Mouse (Mus musculus): ENCODE data around the gene Rnf214. TPM values are rescaled to one million over a fixed set of nuclear protein-coding genes. Genes with fewer than 3 reads are reported as not detected.
A peak's percentile ranks its signal among the peaks of the same experiment; 100 is the strongest.

Gene Rnf214
- total RNA-seq, 2 experiments from 2014 or later, result 35.6 to 39.4 TPM

- DNase-seq (ENCODE audit: low spot score in 2 of 2), result peak; percentile 52 to 58
Measured at GRCm38 (mm10) chr9:45936883-45937282, 30.2 kb upstream of the Rnf214 start.

DNA sequence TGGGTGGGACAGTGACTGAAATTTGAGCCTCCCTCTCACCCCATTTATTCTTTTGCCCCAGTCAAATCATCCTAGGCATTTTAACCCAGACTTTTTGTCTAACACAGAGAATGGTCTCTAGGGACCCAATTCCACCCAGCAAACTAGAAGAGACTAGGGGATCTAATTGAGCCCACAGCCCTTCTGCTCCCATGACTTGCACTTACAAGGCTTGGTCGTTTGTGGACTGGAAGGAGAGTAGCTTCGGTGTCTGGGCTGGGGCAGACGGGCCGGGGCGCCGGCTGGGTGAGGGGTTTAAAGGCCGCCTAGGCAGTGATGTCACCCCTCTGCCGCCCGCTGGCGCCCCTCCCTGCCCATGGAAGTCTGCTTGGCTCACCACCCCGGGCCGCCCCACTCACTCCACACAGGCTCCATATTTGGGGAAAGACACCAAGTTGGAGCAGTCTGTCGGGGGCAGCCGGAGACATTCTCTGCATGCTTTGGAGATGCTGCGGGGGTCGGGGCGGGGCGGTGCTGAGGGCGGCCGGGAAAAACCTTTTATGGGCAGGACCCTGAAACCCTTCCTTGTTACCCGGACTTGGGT, 29.0 kb upstream of the Rnf214 start, which contains the start of gene Tagln:
TSS of gene Tagln (minus strand) at position 431 of the 583 bp plus-strand sequence.
- DNase-seq (ENCODE audit: low spot score in 2 of 2), result no peak

DNA sequence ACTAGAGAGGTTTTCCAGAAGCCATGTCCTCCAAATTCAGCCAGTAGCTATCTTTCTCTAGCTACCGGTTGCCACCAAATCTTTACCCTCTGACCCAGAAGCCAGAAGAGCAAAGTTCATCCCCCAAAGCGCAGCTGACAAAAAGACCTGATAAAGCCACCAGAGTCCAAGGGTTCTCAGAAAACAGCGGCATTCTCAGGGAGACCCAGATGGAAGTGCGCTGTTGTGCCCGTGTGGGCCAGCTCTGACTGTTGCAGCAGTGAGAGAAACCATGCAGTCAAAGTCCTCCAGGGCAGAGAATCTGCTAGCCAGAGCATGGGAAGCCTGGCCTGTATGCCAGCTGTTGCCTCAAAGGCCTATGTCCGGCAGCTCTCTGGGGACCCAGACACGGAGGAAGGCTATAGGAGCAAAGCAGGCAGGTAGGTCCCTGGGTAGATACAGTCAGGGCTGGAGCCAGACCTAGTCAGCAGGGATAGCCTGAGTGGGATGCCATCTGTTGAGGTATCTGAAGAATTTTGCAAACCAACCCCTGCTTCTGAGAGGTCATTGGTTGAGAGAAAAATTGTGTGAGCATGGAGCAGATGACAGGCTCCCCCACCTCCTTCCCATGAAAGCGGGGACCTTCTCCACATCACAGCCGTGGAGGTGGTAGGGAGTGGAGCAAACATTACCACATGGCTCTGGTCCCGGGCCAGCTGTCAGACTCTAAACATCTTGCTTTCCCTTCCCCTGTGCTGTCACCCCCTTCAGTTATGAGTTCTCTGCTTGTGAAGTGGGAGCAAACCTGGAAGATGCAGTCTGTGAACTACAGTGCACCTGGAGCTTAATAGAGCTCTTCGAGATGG, 26.1 kb upstream of the Rnf214 start:
- no peak for DNase-seq (ENCODE audit: low spot score in 2 of 2)

GRCm38 (mm10) chr9:45931958-45932357, 25.2 kb upstream of the Rnf214 start:
- no peak for DNase-seq (ENCODE audit: low spot score in 2 of 2)

- no peak for DNase-seq (ENCODE audit: low spot score in 2 of 2)
Measured at GRCm38 (mm10) chr9:45929285-45929684, 22.6 kb upstream of the Rnf214 start.

DNA sequence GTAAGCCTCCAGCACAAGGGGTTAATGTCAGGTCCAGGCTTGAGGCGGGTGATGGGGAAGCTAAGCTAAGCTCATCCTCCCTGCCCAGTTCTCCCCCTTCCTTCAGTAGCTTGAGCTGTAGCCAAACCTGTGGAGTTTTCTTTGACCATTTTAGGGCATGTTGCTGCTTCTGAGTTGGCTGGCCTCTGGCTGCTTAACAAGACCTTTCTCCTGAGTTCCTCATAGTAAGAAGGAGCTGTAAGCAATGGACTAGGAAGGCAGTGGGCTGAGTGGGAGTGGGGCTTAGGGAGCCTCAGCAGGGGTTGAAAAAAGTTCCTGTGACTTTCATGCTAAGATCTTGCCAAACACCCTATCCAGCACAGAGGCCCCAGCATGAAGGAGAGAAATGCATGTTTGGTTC, 13.2 kb upstream of the Rnf214 start:
- no peak for DNase-seq (ENCODE audit: low spot score in 2 of 2)

GRCm38 (mm10) chr9:45917041-45917934, 10.6 kb upstream of the Rnf214 start:
- DNase-seq (ENCODE audit: low spot score in 2 of 2), result no peak

DNA sequence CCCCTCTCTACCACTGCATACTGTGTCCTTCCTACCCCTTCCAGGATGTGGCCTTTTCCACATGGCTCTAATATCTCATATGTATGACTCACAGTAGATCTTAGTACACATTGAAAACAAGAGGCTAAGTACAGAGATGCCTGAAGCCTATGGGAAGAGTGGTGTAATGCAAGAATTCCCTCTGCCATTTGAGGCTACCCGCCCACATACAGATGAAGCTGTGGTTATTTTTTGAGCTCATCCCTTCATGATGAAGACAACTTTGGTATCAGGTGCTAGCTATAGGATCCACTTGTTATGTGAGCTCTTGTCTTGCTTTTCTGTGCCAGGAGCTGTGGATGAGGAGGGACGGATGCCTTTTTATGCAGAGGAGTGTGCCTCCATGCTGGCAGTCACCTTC, 8.9 kb upstream of the Rnf214 start:
- DNase-seq (ENCODE audit: low spot score in 2 of 2), result no peak

GRCm38 (mm10) chr9:45911673-45912072, 5.0 kb upstream of the Rnf214 start:
- peak; percentile 61 to 70 for DNase-seq (ENCODE audit: low spot score in 2 of 2)

DNA sequence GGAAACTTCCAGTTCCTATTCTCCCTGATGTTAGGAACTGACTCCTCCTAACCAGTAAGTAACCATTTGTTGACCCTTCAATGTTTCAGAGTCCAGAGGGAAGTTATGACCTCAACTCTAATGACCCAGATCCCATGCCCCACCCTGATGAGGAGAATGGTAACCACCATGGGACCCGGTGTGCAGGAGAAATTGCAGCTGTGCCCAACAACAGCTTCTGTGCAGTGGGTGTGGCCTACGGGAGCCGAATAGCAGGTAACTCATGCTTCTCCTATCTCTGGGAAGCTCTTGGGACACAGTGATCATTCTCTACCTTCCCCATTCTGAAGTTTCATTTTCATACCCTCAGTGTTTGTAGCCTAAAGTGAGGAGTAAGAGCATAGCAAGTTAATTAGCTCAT, 4.3 kb upstream of the Rnf214 start:
- no peak for DNase-seq (ENCODE audit: low spot score in 2 of 2)

DNA sequence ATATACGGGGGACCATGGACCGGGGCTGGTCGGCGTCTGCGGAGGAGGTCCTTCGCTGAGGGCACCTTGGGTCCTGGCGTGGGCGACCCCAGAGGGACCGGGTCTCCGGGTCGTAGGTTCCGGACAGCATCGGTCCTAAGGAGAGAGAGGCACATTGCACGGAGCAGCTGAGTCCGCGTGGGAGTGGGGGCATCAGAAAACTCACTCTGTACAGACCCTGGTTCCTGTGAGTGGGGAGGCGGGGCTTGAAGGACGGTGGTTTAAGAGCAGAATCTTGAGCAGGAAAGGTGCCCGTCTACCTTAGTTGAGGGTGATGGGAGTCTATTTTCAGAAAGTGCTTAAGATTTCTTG, 342 bp upstream of the Rnf214 start:
- no peak for DNase-seq (ENCODE audit: low spot score in 2 of 2)

DNA sequence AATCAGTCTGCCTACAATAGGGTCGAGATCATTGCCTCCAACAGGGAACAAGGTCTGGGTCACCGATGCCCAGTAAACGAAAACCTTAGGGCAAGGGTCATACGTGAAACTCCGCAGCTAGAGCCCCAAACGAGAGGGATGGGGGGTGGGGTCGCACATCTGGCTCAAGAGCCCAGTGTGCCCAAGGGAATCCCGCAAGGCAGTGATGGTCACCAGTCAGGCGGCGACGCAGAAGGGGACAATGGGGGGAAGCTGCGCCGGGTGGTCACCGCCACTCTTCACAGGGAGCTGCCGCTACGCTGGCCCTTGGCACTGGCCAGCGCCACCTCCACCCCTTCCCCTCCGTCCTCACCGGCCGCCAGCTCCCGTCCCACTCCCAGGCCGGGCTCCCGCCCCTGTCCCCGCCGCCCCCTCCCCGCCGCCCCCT, 887 bp downstream of the Rnf214 start:
- DNase-seq (ENCODE audit: low spot score in 2 of 2), result no peak

DNA sequence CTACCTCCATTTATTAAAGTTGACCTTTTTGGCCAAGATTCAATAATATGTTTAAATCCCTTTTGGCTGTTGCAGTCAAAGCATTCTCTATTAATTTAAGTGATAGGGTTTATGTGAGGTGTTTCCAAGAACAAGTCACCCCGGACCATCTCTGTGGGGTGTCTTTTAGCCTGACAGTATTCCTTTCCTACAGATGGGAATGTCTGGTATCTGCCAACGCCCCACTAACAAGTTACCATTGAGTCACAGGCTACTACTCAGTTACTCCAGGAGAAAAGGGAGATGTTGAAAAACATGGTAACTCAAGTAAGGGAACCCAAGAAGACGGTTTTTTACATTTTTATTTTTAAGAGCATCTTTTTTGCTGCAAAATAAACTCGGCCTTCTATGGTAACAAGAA, 1.5 kb downstream of the Rnf214 start:
- no peak for DNase-seq (ENCODE audit: low spot score in 2 of 2)

DNA sequence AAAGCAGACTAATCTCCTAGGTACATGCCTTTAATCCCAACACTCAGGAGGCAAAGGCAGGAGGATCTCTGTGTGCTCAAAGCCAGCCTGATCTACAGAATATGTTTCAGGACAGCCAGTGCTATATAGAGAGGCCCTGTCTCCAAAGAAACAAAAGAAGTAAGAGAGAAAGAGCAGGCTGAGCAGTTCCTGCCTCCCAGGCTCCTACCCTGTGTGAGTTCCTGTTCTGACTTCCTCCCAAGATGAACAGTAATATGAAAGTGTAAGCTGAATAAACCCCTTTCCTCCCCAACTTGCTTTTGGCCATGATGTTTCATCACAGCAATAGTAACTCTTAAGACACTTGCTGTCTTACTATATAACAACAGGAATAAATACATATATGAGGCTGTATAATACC, 13.0 kb downstream of the Rnf214 start:
- no peak for DNase-seq (ENCODE audit: low spot score in 2 of 2)

GRCm38 (mm10) chr9:45877928-45878327, 28.8 kb downstream of the Rnf214 start:
- DNase-seq (ENCODE audit: low spot score in 2 of 2), result no peak

- no peak for DNase-seq (ENCODE audit: low spot score in 2 of 2)
Measured at GRCm38 (mm10) chr9:45870265-45870664, 36.4 kb downstream of the Rnf214 start.

- DNase-seq (ENCODE audit: low spot score in 2 of 2), result no peak
Measured at GRCm38 (mm10) chr9:45869181-45869580, 37.5 kb downstream of the Rnf214 start.

- no peak for DNase-seq (ENCODE audit: low spot score in 2 of 2)
Measured at GRCm38 (mm10) chr9:45861813-45862212, 44.9 kb downstream of the Rnf214 start.

- DNase-seq (ENCODE audit: low spot score in 2 of 2), result no peak
Measured at GRCm38 (mm10) chr9:45859364-45859763, 47.3 kb downstream of the Rnf214 start.

DNA sequence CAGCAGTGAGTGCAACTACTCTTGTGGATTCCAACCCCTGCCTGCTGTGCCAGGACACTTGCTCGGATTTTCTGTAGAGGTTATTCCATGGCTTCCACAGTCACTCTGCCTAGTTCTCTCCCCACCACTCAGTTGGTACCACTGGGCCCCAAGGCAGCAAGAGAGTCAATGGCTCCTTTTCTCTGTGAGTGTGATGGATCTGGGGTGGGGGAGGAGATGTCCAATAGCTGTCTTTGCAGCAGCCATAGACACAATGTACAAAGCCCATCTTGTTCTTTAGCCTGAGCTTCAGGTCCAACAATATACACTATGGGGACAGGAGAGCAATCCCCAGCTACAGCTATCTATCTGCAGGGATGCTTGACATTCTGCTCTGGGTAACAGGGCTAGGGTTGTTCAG, 52.6 kb downstream of the Rnf214 start:
- DNase-seq (ENCODE audit: low spot score in 2 of 2), result no peak

GRCm38 (mm10) chr9:45853695-45854094, 53.0 kb downstream of the Rnf214 start:
- no peak for DNase-seq (ENCODE audit: low spot score in 2 of 2)

DNA sequence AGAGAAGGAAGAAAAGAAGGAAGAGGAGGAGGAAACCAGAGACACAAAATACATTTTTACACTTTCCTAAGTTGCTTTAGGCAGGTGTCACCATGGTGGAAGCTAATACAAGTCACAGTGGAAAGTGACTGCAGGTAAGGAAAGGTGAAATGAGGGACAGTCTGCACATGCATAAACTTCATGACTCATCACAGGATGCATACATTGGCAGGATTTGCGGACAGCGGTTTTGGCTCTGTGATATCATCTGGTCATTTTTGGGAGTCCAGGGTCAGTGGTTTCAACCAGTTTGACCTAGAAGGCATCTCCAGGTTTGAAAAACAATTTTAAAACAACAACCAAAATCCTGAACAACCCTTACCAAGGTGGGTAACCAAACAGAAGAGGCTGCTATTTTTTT, 54.9 kb downstream of the Rnf214 start:
- no peak for DNase-seq (ENCODE audit: low spot score in 2 of 2)
